Mouse (Mus musculus): Measurements from ENCODE around the gene Tox3. TPM values are rescaled to one million over a fixed set of nuclear protein-coding genes. Genes with fewer than 3 reads are reported as not detected.

Gene Tox3
- total and polyA plus RNA-seq, 3 experiments, result not detected

DNA sequence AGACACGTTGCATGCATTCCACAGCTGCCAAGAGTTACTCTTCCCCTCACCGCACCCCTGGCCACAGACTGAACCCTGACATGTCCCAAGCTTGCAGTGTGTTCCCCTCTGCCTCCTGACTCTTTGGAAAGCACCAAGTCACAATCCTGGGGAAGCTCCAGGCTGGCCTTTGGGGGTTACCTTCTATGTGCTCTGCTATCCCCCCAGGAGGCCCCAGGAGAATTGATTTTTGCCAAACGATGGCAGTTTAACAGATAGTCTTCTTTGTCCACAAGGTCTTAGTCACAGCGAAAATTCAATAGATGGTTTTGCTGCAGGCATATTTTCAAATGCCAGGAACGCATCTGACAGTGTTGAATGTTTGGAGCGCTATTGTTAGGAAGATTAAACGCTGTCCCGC, 115.6 kb downstream of the Tox3 start:
- TF ChIP-seq ZNF384 (IDR thresholded peaks at IDR 0.05; ENCODE audit: low read depth, low read length) (no peak), RAD21 (IDR thresholded peaks at IDR 0.05; ENCODE audit: low read depth, low read length) (no peak), CHD1 (IDR thresholded peaks at IDR 0.05; ENCODE audit: low read depth, low read length) (no peak), RCOR1 (conservative IDR thresholded peaks at IDR 0.05; ENCODE audit: low read depth, low read length) (no peak), ZMIZ1 (IDR thresholded peaks at IDR 0.05; ENCODE audit: low read depth, low read length) (no peak), KAT2A (IDR thresholded peaks at IDR 0.05; ENCODE audit: insufficient replicate concordance, low read length) (no peak), SMC3 (IDR thresholded peaks at IDR 0.05; ENCODE audit: low read depth, low read length) (no peak), MAFK (IDR thresholded peaks at IDR 0.05; ENCODE audit: insufficient replicate concordance, low read length) (no peak), EP300 (IDR thresholded peaks at IDR 0.05; ENCODE audit: low read length) (no peak), ETS1 (conservative IDR thresholded peaks at IDR 0.05; ENCODE audit: low read depth, low read length) (no peak), MEF2A (IDR thresholded peaks at IDR 0.05; ENCODE audit: borderline replicate concordance, low read depth, low read length) (no peak), NELFE (IDR thresholded peaks at IDR 0.05; ENCODE audit: low read depth, low read length) (no peak), USF1 (IDR thresholded peaks at IDR 0.05; ENCODE audit: low read depth, low read length) (no peak), GABPA (IDR thresholded peaks at IDR 0.05; ENCODE audit: insufficient replicate concordance, low read depth, low read length) (no peak), BHLHE40 (IDR thresholded peaks at IDR 0.05; ENCODE audit: low read depth, low read length) (no peak), ZKSCAN1 (IDR thresholded peaks at IDR 0.05; ENCODE audit: borderline replicate concordance, low read depth, low read length) (no peak), MAZ (IDR thresholded peaks at IDR 0.05; ENCODE audit: low read depth, low read length) (no peak), MXI1 (IDR thresholded peaks at IDR 0.05; ENCODE audit: low read depth, low read length) (no peak)
- dilution Hi-C loops (cut with MboI; ENCODE audit: extremely low pct_ligation_motif_present, extremely low pct_unique_long_range_greater_than_20kb, low sequenced_read_pairs), result no loop called here
- no peaks in the 10 kb centered on the region for H3K79me2 ChIP-seq (replicated peaks; ENCODE audit: control insufficient read depth, extremely low read depth, insufficient read depth, poor library complexity, severe bottlenecking)
- DNase-seq (ENCODE audit: extremely low read depth), result no peak
- in situ Hi-C loops (cut with MboI; ENCODE audit: low pct_ligation_motif_present, low pct_unique_long_range_greater_than_20kb, low sequenced_read_pairs), result no loop called here
- no peaks in the 10 kb centered on the region for H3K4me1 ChIP-seq (ENCODE audit: control insufficient read depth in 1 of 2, insufficient read depth in 2 of 2)
- no peak overlapping the region for H3K27ac ChIP-seq (ENCODE audit: insufficient read depth, low read depth)
- no peaks in the 10 kb centered on the region for H3K9me3 ChIP-seq (replicated peaks; ENCODE audit: low read length)
- no peak overlapping the region for H3K4me2 ChIP-seq (ENCODE audit: insufficient read depth, low read depth, poor library complexity, severe bottlenecking)
- no peaks in the 10 kb centered on the region for H3K36me3 ChIP-seq (replicated peaks in 1 of 2; ENCODE audit: control insufficient read depth in 1 of 2, insufficient read depth in 1 of 2, low read length in 1 of 2)
- H3K4me3 ChIP-seq (replicated peaks in 1 of 3; ENCODE audit: low read depth in 2 of 3, low read length in 2 of 3, poor library complexity in 1 of 3), result no peak overlapping the region
- H3K27me3 ChIP-seq (replicated peaks), result no peaks in the 10 kb centered on the region
- no peak overlapping the region for H3K9ac ChIP-seq (ENCODE audit: insufficient read depth, low read depth)

DNA sequence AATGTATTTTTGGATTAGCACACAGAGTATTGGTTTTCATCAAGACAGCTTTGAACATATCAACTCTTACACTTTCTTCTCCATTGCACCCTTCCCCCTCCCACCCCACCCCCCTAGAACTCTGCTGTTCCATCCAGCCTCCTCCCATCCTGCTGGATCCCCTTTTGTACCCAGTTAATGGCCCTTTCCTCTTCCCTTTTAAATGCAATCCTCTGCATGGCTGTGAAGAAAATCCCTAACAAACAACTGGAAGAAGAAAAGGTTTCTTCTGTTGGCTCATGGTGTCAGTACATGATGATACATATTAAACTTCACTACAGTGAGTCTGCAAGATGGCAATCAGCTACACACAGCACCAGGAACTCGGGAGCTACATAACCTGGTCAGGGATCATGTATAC, 124.0 kb downstream of the Tox3 start:
- H3K4me3 ChIP-seq (replicated peaks in 1 of 3; ENCODE audit: low read depth in 2 of 3, low read length in 2 of 3, poor library complexity in 1 of 3), result no peak overlapping the region
- H3K9me3 ChIP-seq (replicated peaks; ENCODE audit: low read length), result no peaks in the 10 kb centered on the region
- no peaks in the 10 kb centered on the region for H3K36me3 ChIP-seq (replicated peaks in 1 of 2; ENCODE audit: control insufficient read depth in 1 of 2, insufficient read depth in 1 of 2, low read length in 1 of 2)
- in situ Hi-C loops (cut with MboI; ENCODE audit: low pct_ligation_motif_present, low pct_unique_long_range_greater_than_20kb, low sequenced_read_pairs), result no loop called here
- H3K79me2 ChIP-seq (replicated peaks; ENCODE audit: control insufficient read depth, extremely low read depth, insufficient read depth, poor library complexity, severe bottlenecking), result no peaks in the 10 kb centered on the region
- H3K4me1 ChIP-seq (ENCODE audit: control insufficient read depth in 1 of 2, insufficient read depth in 2 of 2), result no peaks in the 10 kb centered on the region
- H3K9ac ChIP-seq (ENCODE audit: insufficient read depth, low read depth), result no peak overlapping the region
- H3K27ac ChIP-seq (ENCODE audit: insufficient read depth, low read depth), result no peak overlapping the region
- DNase-seq (ENCODE audit: extremely low read depth), result no peak
- dilution Hi-C loops (cut with MboI; ENCODE audit: extremely low pct_ligation_motif_present, extremely low pct_unique_long_range_greater_than_20kb, low sequenced_read_pairs), result no loop called here
- no peak overlapping the region for H3K4me2 ChIP-seq (ENCODE audit: insufficient read depth, low read depth, poor library complexity, severe bottlenecking)
- H3K27me3 ChIP-seq (replicated peaks), result no peaks in the 10 kb centered on the region
- no peak for TF ChIP-seq MXI1 (IDR thresholded peaks at IDR 0.05; ENCODE audit: low read depth, low read length)
- TF ChIP-seq JUND (conservative IDR thresholded peaks at IDR 0.05; ENCODE audit: low read depth, low read length), result no peak
- TF ChIP-seq SIN3A (IDR thresholded peaks at IDR 0.05; ENCODE audit: low read length), result no peak
- no peak for TF ChIP-seq TCF12 (IDR thresholded peaks at IDR 0.05; ENCODE audit: low read depth, low read length)
- no peak for TF ChIP-seq POLR2AphosphoS2 (IDR thresholded peaks at IDR 0.05; ENCODE audit: low read depth, low read length)
- no peak for TF ChIP-seq ETS1 (conservative IDR thresholded peaks at IDR 0.05; ENCODE audit: low read depth, low read length)
- no peak for TF ChIP-seq PAX5 (IDR thresholded peaks at IDR 0.05; ENCODE audit: low read length)
- TF ChIP-seq HCFC1 (IDR thresholded peaks at IDR 0.05; ENCODE audit: low read depth, low read length), result no peak
- no peak for TF ChIP-seq UBTF (IDR thresholded peaks at IDR 0.05; ENCODE audit: low read depth, low read length)
